Mouse (Mus musculus) embryonic facial prominence, embryonic 11.5 days (tissue): Measurements from ENCODE around the gene Srgap1. TPM values are rescaled to one million over a fixed set of nuclear protein-coding genes. Genes with fewer than 3 reads are reported as not detected.
A peak's percentile ranks its signal among the peaks of the same experiment; 100 is the strongest.

Experiments
- ATAC-seq: fragments of 200-750 bp; cut with Nextera tagmentation; replicated peaks from 2 replicates; pipeline ENCODE4 v1.8.0; 2017; ENCODE audit warnings: low read depth; ENCODE audit not compliant: insufficient number of reproducible peaks, low FRiP score, low TSS enrichment
- DNase-seq: peaks from one replicate; pipeline ENCODE4 v3.0.0-alpha.2; 2015; ENCODE audit warnings: low spot score
- H3K27ac ChIP-seq: fragments of 300-500 bp; sonication (generic); replicated peaks from 2 replicates; pipeline ENCODE4 v1.5.1; 2014; ENCODE audit warnings: mild to moderate bottlenecking, low read depth, low read length, control low read depth
- H3K27me3 ChIP-seq: fragments of 300-500 bp; sonication (generic); 2 replicates; pipeline ENCODE4 v1.6.1; 2014; ENCODE audit warnings: mild to moderate bottlenecking, low read length, moderate library complexity, mixed read lengths; ENCODE audit not compliant: control insufficient read depth, insufficient read depth
- H3K36me3 ChIP-seq: fragments of 300-500 bp; sonication (generic); replicated peaks from 2 replicates; pipeline ENCODE4 v1.6.1; 2014; ENCODE audit warnings: low read depth, mild to moderate bottlenecking, low read length, moderate library complexity, mixed read lengths; ENCODE audit not compliant: control insufficient read depth, insufficient read depth
- H3K4me1 ChIP-seq: fragments of 300-500 bp; sonication (generic); 2 replicates; pipeline ENCODE4 v1.6.1; 2014; ENCODE audit warnings: low read length, mixed read lengths; ENCODE audit not compliant: control insufficient read depth, insufficient read depth
- H3K4me2 ChIP-seq: fragments of 300-500 bp; sonication (generic); 2 replicates; pipeline ENCODE4 v1.6.1; 2014; ENCODE audit warnings: low read depth, mild to moderate bottlenecking, control low read depth, low read length, moderate library complexity
- H3K4me3 ChIP-seq: fragments of 300-500 bp; sonication (generic); 2 replicates; pipeline ENCODE4 v1.5.1; 2014; ENCODE audit warnings: low read depth, low read length, control low read depth
- H3K9ac ChIP-seq: fragments of 300-500 bp; sonication (generic); replicated peaks from 2 replicates; pipeline ENCODE4 v1.6.1; 2014; ENCODE audit warnings: mild to moderate bottlenecking, control low read depth, low read length
- H3K9me3 ChIP-seq: fragments of 300-500 bp; sonication (generic); replicated peaks from 2 replicates; pipeline ENCODE4 v1.6.1; 2016; ENCODE audit warnings: mild to moderate bottlenecking, low read length, inconsistent platforms, mixed read lengths; ENCODE audit not compliant: control insufficient read depth
- WGBS: fragments of 180-500 bp; shearing (Covaris S2); extraction: QIAGEN DNeasy Blood & Tissue Kit; methylation state at CpG from one replicate; pipeline ENCODE4 v1.1.7; 2014; 5-methylcytosine and 5-hydroxymethylcytosine counted together
- polyA plus RNA-seq: library from polyadenylated mRNA; unstranded; fragments of >200 nt; fragmentation: Nextera tagmentation; extraction: Ambion mirVana; gene quantifications from 2 replicates; pipeline ENCODE4 v1.2.1, GENCODE M21; 2014

The Srgap1 gene
- polyA plus RNA-seq, 1 experiment from 2014 or later: 8.8 TPM

GRCm38 (mm10) chr10:121742336-121742735 is 304.8 kb downstream of the Srgap1 start:
- no peak overlapping the region for H3K27ac ChIP-seq
- no peak for DNase-seq
- no peaks in the 10 kb centered on the region for H3K27me3 ChIP-seq
- H3K36me3 ChIP-seq: no peaks in the 10 kb centered on the region
- H3K9me3 ChIP-seq: no peaks in the 10 kb centered on the region
- no peak overlapping the region for H3K4me3 ChIP-seq
- no peak overlapping the region for H3K4me2 ChIP-seq
- no peaks in the 10 kb centered on the region for H3K4me1 ChIP-seq
- no peak for ATAC-seq
- no peak overlapping the region for H3K9ac ChIP-seq
- 26% methylated on average over 4 of the region's 4 CpGs for whole genome bisulfite sequencing

GRCm38 (mm10) chr10:121739548-121740505 is 307.3 kb downstream of the Srgap1 start, which contains the start of gene BC048403:
Gene BC048403, plus strand, starts transcription at chr10:121739937.
- peak within 1 kb of the TSS; percentile 86 for H3K4me3 ChIP-seq
- H3K27ac ChIP-seq: no peak within 1 kb of the TSS
- no peaks in the 10 kb centered on the region for H3K9me3 ChIP-seq
- under 1% methylated on average over 68 of the region's 68 CpGs for WGBS
- DNase-seq (peak; percentile 88), ATAC-seq (peak; percentile 86)
- H3K27me3 ChIP-seq: no peaks in the 10 kb centered on the region
- no peaks in the 10 kb centered on the region for H3K36me3 ChIP-seq
- H3K4me1 ChIP-seq: no peaks in the 10 kb centered on the region
- peak within 1 kb of the TSS; percentile 87 for H3K4me2 ChIP-seq
- H3K9ac ChIP-seq: peak within 1 kb of the TSS; percentile 78

- no peaks in the 10 kb centered on the region for H3K36me3 ChIP-seq
- H3K27ac ChIP-seq: no peak overlapping the region
- DNase-seq (no peak), ATAC-seq (no peak)
- no peak overlapping the region for H3K4me3 ChIP-seq
- 82% methylated on average over 3 of the region's 3 CpGs for WGBS
- H3K9ac ChIP-seq: no peak overlapping the region
- no peaks in the 10 kb centered on the region for H3K27me3 ChIP-seq
- H3K9me3 ChIP-seq: no peaks in the 10 kb centered on the region
- no peaks in the 10 kb centered on the region for H3K4me1 ChIP-seq
- no peak overlapping the region for H3K4me2 ChIP-seq
Observed at GRCm38 (mm10) chr10:121737256-121737655, 309.9 kb downstream of the Srgap1 start.

GRCm38 (mm10) chr10:121732542-121732941 is 314.6 kb downstream of the Srgap1 start:
- ATAC-seq (no peak), DNase-seq (no peak)
- no peaks in the 10 kb centered on the region for H3K27me3 ChIP-seq
- no peaks in the 10 kb centered on the region for H3K4me1 ChIP-seq
- H3K9me3 ChIP-seq: no peaks in the 10 kb centered on the region
- no peak overlapping the region for H3K4me3 ChIP-seq
- no peaks in the 10 kb centered on the region for H3K36me3 ChIP-seq
- H3K9ac ChIP-seq: no peak overlapping the region
- H3K27ac ChIP-seq: no peak overlapping the region
- 90% methylated on average over 9 of the region's 9 CpGs for WGBS
- no peak overlapping the region for H3K4me2 ChIP-seq

- DNase-seq (no peak), ATAC-seq (no peak)
- no peak overlapping the region for H3K9ac ChIP-seq
- 87% methylated on average over 8 of the region's 8 CpGs for whole genome bisulfite sequencing
- no peaks in the 10 kb centered on the region for H3K36me3 ChIP-seq
- no peaks in the 10 kb centered on the region for H3K4me1 ChIP-seq
- no peak overlapping the region for H3K27ac ChIP-seq
- no peaks in the 10 kb centered on the region for H3K9me3 ChIP-seq
- H3K27me3 ChIP-seq: no peaks in the 10 kb centered on the region
- no peak overlapping the region for H3K4me2 ChIP-seq
- H3K4me3 ChIP-seq: no peak overlapping the region
Observed at GRCm38 (mm10) chr10:121731048-121731725, 315.9 kb downstream of the Srgap1 start.

Other genes with a start within 250 kb of the Srgap1 start
- gene Rxylt1, start 50.1 kb upstream of the Srgap1 start, polyA plus RNA-seq: 46.9 and 53.3 TPM in 2 replicates